Mouse (Mus musculus) heart, postnatal 4 days (tissue): Measurements from ENCODE around the gene Kremen1. TPM values are rescaled to one million over a fixed set of nuclear protein-coding genes. Genes with fewer than 3 reads are reported as not detected.
A peak's percentile ranks its signal among the peaks of the same experiment; 100 is the strongest.

Experiments used
- DNase-seq: peaks from one replicate; pipeline ENCODE4 v3.0.0; 2021
- total RNA-seq, 2 experiments: library from RNA; stranded (reverse); gene quantifications; 2 replicates each; pipeline ENCODE4 v1.2.3; 2021

Gene Kremen1
- total RNA-seq, 2 experiments from 2014 or later: 75.7 to 76.7 TPM

DNA sequence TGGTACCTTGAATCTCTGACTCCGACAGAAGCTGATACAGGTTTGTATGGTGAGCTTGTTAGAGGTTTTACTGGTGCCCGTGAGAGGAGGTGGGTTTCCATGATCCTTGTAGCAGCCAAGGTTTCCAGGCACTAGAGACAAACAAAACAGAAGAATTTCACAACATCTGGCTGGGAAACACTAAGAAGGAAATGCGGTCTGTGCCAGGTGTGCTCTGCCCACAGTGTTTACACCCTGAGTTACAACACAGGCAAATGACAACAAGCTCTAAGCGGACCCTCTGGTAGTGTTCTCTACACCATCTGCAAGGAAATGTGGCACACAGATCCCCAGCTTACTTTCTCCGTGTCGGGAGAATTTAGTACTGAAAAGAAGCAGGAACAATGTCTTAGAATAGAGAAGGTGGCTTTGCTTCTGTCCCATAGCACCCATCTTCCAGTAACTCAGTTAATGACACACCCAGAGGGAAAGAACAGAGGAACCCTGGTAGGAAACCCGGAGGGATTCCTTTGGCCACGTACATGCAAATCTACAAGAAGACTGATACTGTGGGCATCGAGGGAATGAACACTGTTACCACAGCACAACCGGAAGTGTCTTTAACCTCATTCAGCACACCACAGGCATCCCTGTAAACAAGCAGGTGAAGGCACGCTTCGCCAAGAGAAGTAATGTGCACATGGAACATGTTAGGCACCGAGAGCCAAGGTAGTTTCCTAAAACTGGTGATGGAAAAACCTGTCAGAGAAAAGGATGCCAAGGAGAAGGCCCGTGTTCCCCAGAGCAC lies 45.8 kb downstream of the Kremen1 start:
- DNase-seq: no peak

DNA sequence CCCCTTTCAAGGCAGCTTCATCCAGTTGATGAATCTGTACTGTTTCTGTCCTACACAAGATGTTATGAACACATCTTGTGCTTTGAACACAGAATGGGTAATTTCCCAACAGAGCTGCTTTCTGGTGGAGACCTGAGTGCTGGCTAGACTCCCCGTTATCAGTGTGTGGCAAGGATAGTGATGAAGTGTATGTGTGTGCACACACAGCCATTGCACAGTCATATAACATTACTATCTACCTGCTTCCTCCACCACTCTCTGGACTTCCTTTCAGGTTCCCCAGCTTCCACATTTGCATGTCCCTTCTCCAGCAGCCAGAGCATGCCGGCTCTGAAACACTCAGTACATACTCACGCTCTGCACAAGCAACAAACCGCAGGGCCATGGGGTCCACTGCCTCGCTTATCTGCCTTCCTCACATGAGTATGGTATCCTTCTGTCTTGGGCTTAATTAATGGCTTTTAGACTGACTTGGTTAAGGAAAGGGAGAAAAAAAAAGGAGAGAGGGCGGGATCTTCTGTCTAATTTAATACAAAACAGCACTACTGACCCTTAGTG lies 46.8 kb downstream of the Kremen1 start:
- no peak for DNase-seq

DNA sequence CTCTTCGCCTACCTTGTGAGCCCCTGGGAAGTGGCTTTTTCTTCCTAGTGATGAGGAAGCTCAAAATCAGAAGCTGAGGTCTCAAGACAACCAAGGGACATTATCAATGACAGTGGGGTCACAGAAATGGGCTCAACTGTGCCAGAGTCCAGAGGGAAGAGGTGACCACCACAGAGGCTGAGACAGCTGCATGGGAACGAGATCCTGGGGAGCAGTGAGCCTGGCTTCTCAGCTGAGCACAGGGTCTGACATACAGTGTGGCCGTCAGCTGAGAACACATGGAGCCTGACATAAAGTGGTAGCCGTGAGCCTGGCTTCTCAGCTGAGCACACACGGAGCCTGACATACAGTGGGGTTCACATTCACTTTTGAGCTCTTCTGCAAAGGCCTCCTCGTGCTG lies 58.3 kb downstream of the Kremen1 start:
- no peak for DNase-seq

DNA sequence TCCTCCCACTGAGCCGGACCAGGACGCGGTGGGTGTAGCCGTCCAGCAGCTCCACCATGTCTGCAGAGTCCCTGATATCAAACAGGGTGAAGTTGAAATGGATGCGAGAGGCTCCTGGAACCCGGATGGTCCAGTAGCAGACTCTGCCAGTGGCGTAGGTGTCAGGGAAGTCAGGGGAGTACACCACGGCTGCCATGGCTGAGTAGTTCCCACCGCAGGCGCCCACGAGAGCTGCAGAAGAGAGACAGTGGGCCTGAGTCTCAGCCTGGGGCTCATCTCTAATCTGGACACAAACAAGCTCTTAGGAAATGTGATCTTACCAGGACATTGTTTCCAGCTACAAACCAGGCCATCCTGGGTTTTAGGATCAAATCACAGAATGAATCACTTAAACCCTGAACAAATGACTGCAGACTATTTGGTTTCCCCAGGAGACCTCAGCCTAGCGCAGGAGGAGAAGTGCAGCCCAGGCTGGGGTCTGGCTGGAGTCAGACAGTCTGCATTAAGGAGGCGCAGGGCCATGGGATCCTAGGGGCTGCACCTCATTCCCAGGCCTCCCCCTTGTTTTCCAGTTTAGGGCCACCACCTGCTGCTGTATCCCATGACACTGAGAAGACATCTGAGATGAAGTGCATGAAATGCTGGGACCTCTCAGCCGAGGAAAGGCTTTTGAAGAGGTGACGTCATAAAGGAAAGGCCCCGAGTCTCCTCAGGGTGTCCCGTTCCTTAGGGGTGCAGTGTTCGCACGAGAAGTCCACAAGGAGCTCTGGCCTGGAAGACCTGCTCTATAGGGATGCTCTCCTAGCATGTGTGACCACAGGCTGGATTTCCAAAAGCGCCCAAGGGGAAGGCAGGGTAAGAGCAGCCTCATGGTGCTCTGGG lies 59.3 kb downstream of the Kremen1 start:
- DNase-seq: no peak

DNA sequence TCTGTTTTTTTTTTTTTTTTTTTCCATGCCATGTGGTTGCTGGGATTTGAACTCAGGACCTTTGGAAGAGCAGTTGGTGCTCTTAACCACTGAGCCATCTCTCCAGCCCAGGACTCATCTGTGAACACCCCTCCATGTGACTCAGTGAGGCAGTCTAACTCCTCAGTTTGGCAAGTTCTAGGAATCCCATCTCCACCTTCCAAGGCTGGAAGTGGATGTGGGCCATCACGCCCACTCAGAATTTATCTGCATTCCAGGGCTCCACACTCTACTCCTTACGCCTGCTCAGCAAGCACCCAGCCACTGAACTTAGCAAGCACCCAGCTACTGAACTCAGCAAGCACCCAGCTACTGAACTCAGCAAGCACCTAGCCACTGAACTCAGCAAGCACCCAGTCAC lies 61.5 kb downstream of the Kremen1 start:
- DNase-seq: no peak

DNA sequence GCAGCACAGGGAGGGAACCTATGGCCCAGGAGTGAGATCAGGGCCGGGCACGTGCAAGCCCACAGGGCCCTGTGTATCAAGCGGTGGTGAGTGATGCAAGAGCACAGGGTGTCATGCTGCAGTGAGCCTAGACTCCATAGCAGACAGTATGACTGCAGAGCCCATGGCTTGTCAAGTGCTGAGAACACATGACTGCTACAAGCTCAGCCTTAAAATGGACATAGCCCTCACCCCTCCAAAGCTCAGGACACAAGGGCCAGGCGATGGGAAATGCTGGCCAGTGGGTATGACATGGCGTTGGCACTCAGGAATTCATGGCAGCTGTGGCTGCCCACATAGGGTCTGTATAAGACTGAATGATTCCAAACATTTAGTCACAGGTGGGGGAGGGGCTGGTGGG lies 64.3 kb downstream of the Kremen1 start:
- no peak for DNase-seq

DNA sequence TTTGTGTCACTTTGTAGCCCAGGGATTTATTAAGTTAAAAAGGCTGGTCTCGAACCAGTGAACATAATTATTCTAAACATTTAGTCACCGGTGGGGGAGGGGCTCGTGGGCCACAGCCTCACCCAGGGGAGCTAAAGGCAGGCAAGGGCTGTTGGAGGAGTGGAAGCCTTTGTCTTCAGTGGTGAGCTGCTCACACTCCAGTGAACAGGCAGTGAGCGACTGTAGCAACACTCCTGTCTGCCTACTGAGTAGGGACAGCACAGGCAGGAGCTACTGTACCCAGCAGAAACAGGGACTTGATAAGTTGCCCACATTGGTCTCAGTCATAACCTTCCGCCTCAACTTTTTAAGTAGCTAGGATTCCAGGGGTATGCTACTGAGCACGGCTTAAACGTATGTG lies 64.8 kb downstream of the Kremen1 start:
- no peak for DNase-seq

DNA sequence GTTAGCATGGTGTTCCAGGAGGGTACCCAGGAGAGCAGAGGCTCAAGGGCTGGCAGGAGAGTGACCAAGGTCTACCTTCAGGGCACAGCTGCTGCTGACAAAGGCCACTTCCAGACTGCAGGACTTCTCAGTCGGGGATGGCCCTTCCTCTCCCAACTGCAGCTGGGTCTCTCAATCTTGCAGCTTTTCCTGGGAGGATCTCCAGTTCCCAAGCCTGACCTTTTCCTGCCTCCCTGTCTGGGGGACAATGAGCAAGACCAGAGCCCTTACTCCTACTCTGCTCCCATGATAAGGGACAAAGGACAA lies 67.8 kb downstream of the Kremen1 start:
- DNase-seq: no peak

DNA sequence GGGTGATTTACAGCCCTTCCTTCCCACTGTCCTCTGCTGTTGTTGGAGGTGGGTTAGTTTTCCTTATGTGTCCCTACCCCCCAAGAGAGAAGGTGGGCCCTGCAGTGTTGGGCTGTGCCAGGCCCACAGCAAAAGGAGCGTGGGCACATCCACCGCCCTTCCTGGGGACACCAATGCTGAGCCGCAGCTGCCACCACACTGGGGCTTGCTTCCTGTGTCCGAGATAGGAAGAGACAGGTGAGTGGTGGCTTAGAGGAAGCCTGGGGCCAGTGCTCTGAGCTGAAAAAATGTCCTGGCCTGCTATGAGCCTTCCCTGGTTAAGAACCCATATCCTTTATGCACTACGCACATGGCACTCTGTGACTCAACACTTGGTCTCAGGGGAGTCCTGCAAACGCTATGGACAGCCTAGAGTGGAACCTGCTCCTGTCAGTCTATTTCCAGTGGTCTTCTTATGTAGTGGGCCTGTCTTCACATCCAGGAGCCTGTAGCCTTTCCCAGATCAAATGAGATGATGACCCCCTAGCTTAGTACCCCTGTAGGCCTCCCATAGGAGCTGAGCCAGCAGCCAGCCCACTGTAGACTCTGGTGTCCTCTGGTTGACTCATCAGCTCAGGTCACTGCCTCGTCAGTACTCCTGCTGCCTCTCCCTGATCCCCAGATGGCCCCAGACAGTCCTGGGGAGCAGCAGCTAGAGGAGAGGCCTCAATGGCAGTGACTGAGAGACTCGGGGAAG lies 68.3 kb downstream of the Kremen1 start:
- no peak for DNase-seq

DNA sequence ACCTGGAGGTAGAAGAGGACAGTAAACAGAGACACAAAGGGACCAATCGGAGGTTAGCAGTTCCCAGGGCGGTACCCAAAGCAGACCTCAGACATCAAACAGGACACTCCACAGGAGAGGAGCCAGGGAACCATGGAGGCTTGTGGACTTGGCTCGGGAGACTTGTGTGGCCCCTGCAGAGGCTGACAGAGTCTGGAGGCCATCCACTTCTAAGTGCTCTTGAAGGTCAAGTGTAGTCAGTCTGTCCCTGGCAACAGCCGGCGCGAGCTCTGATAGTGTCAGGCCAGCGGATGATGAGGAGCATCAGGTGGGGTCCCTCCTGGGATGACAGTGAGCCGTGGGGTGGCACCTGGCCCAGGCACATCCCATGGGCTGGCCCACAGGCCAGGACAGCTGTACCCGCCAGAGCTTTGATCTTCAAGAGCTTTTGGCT lies 69.3 kb downstream of the Kremen1 start:
- DNase-seq: peak; percentile 44

DNA sequence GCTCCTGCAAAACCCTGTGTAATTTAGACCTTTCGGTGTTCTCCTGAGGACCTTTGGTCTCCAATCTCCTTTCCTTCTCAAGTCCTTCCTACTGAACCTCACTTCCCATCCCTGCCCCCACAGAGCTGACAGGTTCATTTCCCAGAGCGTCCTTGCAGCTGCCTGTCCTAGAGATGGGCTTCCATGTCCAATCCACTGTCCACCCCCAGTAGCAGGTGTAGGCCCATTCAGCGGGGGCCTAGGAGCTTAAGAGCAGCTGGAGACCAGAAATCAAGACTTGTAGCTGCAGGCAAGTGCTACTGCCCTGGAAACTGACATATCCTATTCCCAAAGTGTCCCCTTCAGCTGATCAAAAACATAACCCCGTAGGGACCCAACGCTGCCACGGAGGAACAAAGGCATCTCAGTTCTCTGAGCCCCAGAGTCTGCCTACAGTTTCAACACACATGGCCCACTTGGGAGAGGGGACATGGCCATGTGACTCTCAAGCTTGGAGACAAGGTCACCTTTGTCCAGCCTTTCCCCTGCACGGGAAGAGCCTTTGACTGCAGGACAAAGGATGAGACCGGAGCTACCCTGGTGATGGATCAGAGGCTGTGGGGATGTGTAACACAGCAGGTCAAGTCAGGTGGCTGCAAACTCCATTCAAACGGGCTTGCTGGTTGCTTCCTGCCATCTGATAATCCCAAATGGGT lies 72.0 kb downstream of the Kremen1 start:
- DNase-seq: no peak

DNA sequence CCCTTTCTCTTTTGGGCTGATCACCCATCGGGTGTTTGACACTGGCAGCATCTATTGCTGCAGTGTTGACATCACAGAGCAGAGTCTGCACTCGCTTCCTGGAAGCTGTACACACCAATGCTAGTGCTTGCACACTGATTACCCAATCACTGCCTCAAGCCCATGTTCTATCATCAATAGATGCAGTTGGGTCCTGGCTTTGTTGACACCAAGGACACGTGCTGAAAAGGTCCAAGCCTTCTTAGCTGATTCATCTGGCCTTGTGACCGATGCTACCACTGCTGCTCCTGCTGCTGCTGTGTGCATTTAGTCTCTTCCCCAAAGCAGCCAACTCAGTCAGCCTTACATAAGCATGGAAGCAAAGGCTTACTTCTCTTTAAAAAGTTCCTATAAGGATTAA lies 73.2 kb downstream of the Kremen1 start:
- no peak for DNase-seq

DNA sequence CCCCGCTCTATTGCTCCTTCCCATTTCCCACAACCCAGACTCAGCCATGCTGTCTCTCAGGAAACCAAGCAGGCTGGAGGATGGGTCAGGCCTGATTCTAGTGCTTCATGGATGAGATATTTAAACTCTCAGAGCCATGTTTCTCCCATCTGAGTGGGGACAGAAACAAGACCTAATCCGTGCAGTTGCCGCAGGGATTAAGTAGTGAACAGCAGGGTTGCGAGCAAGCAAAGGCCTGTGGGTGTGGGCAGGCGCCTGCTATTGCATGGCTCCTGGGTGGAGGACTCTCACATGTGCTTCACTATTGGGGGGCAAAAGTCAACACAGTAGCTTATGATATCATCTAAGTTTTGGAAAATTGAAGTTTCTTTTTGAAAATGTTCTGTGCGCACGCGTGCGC lies 76.5 kb downstream of the Kremen1 start:
- DNase-seq: no peak

DNA sequence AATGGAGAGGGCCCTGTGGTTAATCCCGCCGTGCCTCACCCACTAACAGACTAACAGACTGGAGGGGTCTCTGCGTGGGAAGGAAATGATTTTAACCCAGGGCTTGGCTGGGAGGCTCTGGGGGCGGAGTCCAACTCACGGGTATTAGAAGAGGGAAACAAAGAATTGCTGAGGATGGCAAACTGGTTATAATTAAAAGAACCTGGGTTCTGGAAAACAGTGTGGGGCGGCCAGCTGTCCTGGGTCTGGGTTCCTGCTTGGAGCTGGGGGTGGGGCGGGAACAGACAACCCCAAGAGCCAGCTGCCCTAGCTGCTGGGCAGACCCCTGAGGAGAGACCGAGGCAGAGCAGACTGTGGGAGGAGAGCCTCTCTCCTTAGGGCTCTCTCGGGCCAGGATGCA lies 77.1 kb downstream of the Kremen1 start:
- DNase-seq: no peak

DNA sequence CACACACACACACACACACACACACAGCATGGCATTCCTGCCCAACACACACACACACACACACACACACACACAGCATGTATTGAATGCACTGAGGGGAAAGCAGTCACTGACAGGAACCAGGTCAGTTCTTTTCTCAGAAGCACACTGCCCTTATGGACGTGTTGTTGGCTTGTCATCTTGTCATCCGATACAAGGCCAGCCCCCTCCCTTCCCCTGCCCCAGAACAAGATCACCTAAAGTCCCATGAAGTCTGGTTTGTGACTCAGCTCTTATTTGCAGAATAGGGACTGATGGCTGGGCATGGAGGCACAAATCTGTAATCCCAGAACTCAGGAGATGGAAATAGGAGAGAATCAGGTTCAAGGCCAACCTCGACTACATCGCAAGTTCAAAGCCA lies 78.5 kb downstream of the Kremen1 start:
- no peak for DNase-seq

DNA sequence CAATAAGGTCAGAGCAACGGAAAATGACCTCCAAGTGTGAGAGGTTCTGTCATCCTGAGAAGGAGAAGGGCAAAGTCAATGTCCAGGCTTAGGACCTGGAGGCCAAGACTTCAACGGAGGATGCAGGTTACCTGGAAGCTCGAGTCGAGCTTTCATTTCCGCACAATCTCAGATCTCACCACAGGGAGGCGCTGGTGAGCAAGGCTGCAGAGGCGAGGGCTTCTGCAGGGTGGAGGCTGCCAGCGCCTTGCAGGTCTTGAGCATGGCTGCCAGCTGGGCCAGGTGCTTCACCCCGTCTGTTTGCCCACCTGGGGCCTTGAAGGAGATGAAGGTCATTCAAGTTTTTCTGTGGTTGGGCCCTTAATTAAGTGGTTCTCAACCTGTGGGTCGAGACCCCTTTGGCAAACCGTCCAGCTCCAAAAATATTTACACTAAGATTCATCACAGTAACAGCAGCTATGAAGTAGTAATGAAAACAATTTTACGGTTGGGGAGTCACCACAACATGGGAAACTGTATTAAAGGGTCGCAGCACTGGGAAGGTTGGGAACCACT lies 79.4 kb downstream of the Kremen1 start:
- peak; percentile 92 for DNase-seq

DNA sequence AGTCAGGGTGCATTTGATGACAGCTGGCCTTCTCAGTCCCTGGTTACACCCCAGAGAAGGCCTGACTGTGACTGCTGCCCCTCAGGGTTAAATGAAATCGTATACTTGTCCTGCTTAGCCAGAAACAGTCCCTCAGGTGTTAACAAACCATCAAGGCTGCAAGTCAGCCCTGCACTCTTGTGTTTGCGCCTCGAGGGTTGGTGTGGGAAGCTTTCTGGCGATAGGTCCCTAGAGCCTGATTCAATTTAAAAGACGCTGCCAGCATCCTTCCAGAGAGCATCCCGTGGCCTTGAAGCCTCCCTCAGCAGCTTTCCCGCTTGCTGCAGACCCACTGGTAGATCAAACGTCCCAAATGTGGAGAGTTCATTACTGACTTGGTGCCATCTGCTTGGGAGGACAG lies 82.0 kb downstream of the Kremen1 start:
- DNase-seq: no peak

DNA sequence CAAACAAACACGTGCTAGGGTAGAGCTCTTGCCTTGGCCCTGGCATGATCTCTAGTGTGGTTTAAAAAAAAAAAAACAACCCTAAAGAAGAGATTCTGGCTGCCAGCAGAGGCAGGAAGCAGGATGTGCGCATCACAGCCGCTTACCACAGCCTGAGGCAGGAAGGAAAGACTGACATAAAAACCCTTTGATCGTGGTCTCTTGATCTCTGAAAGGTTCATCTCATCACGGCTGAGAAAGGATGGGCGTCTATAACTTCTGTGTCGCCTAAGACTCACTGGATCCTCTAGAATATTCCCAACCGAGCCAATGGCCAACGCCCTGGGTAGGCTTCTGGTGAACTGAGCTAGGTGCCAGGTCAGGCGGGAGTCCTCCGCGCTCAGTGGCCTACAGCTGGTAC lies 84.2 kb downstream of the Kremen1 start:
- no peak for DNase-seq

DNA sequence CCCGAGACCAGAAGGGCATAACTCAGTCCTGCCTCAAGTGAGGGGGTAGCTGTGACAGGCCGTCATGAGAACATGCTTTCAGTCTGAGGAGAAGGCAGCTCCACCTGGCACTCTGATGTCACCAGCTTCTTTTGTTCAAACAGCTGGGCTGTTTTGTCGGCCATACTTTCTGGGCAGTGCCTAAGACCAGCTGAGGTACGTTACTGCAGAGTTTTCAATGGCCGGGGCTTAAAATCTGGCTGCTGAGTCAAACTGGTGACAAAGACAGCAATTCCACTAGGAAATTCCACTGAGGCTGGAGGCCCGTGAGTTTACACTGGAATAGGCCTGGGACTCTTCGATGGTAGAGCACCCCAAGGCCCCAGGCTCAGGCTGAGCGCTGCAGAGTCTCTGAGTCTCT lies 84.7 kb downstream of the Kremen1 start:
- DNase-seq: no peak

DNA sequence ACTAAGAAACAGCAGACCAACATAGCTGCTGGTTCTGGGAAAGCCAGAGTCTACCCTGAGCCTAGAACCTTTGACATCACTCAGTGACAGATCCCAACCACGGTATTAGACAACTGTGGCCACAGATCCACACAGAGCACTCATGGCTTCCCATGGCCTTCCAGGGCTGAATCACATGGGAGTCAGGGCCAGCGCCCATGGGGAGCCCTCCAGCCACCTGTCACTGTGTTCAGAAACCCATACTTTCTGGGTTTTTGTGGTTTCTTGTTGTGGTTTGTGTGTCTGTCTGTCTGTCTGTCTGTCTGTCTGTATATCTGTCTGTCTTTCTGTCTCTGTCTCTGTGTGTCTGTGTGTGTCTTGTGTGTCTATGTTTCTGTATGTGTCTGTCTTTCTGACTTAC lies 85.5 kb downstream of the Kremen1 start:
- no peak for DNase-seq

DNA sequence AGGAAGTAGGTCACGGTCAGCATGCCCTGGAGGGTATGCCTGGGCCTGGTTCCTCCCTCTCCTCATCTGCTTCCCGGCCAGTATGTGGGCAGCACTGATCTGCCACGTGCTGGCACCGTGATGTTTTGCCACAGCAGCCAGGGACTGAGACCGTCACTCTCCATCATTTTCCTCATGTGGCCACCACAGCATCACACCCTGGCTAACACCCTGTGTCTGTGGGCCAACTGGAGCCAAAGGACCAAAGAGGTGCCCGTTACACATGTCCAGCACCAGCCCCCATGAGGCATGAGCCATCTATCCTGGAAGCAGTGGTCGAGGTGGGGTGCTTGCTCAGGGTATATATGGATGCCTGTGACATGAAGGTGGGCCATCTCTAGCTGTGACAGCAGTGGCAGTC lies 86.2 kb downstream of the Kremen1 start:
- no peak for DNase-seq

DNA sequence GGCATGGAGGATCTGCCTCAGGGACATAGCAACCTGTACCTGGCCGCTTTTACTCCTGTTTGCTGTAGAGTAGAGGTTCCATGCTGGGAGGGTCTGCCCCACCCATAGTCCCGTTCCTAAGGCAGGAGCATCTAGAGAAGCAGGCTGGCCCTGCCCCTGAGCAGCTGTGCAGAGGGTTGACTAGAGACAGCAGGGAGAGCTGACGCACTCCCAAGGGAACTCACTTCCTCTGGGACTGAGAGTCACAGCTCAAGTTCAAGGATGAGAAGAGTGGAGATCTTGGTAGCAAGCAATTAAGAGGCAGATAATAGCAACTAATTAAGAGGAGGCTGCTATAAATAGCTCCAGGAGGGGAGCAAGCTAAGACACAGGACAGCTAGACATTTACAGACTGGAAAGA lies 88.5 kb downstream of the Kremen1 start:
- DNase-seq: no peak
